Mouse (Mus musculus): Measurements from ENCODE around the gene Pou2f2. TPM values are rescaled to one million over a fixed set of nuclear protein-coding genes. Genes with fewer than 3 reads are reported as not detected.
A peak's percentile ranks its signal among the peaks of the same experiment; 100 is the strongest.

Pou2f2 gene
- total and polyA plus RNA-seq, 2 experiments from 2014 or later: 3.9 to 20.2 TPM

GRCm38 (mm10) chr7:25181331-25181790 is 1.8 kb upstream of the Pou2f2 start:
- Histone ChIP-seq H3K27ac (no peak overlapping the region), H3K4me1 (ENCODE audit: insufficient read depth, low read length) (peaks cover 14% of the 10 kb centered on the region; the same call in 1 of the 2 replicates), H3K9me3 (ENCODE audit: low read length) (no peaks in the 10 kb centered on the region), H3K27me3 (ENCODE audit: insufficient read depth, low read length) (no peaks in the 10 kb centered on the region), H3K36me3 (ENCODE audit: insufficient read depth, low read length) (no peaks in the 10 kb centered on the region), H3K4me2 (ENCODE audit: low read depth, low read length) (peak overlapping the region; percentile 76), H3K9ac (replicated peaks; ENCODE audit: low read length) (no peak overlapping the region), H3K4me3 (ENCODE audit: low read length) (peak overlapping the region; percentile 24)
- ATAC-seq (no peak), DNase-seq (ENCODE audit: low spot score) (no peak)
- peak; percentile 68 for TF ChIP-seq CTCF (IDR thresholded peaks at IDR 0.05; ENCODE audit: low read depth)
- under 1% methylated on average over 14 of the region's 15 CpGs for WGBS

- H3K4me2 ChIP-seq (ENCODE audit: low read depth, low read length): peak overlapping the region; percentile 76
- 5% methylated on average over 6 of the region's 6 CpGs for WGBS
- H3K27me3 ChIP-seq (ENCODE audit: insufficient read depth, low read length): no peaks in the 10 kb centered on the region
- H3K27ac ChIP-seq: peak overlapping the region; percentile 93; the same call in 1 of the 2 replicates
- H3K36me3 ChIP-seq (ENCODE audit: insufficient read depth, low read length): no peaks in the 10 kb centered on the region
- TF ChIP-seq CTCF (IDR thresholded peaks at IDR 0.05; ENCODE audit: low read depth): no peak
- peak overlapping the region; percentile 74 for H3K4me3 ChIP-seq (ENCODE audit: low read length)
- DNase-seq (ENCODE audit: low spot score): no peak
- ATAC-seq: no peak
- H3K9me3 ChIP-seq (ENCODE audit: low read length): no peaks in the 10 kb centered on the region
- no peak overlapping the region for H3K9ac ChIP-seq (replicated peaks; ENCODE audit: low read length)
- peaks cover 14% of the 10 kb centered on the region; the same call in 1 of the 2 replicates for H3K4me1 ChIP-seq (ENCODE audit: insufficient read depth, low read length)
Measured at GRCm38 (mm10) chr7:25180512-25180911, 986 bp upstream of the Pou2f2 start.

GRCm38 (mm10) chr7:25178787-25179605 is 530 bp downstream of the Pou2f2 start:
- no peaks in the 10 kb centered on the region for H3K36me3 ChIP-seq (ENCODE audit: insufficient read depth, low read length)
- H3K27ac ChIP-seq: peak overlapping the region; percentile 93
- TF ChIP-seq CTCF (IDR thresholded peaks at IDR 0.05; ENCODE audit: low read depth): no peak
- no peaks in the 10 kb centered on the region for H3K9me3 ChIP-seq (ENCODE audit: low read length)
- DNase-seq (ENCODE audit: low spot score): peak; percentile 47
- H3K27me3 ChIP-seq (ENCODE audit: insufficient read depth, low read length): no peaks in the 10 kb centered on the region
- H3K4me1 ChIP-seq (ENCODE audit: insufficient read depth, low read length): peaks cover 24% of the 10 kb centered on the region
- WGBS: under 1% methylated on average over 56 of the region's 56 CpGs
- H3K4me3 ChIP-seq (ENCODE audit: low read length): peak overlapping the region; percentile 74
- peak overlapping the region; percentile 76 for H3K4me2 ChIP-seq (ENCODE audit: low read depth, low read length)
- ATAC-seq: peak; percentile 68; the same call in 1 of the 2 replicates
- peak overlapping the region; percentile 82 for H3K9ac ChIP-seq (replicated peaks; ENCODE audit: low read length)

- peaks cover 29% of the 10 kb centered on the region for H3K4me1 ChIP-seq (ENCODE audit: insufficient read depth, low read length)
- H3K27me3 ChIP-seq (ENCODE audit: insufficient read depth, low read length): no peaks in the 10 kb centered on the region
- 2% methylated on average over 17 of the region's 17 CpGs for WGBS
- H3K27ac ChIP-seq: peak overlapping the region; percentile 93
- H3K9me3 ChIP-seq (ENCODE audit: low read length): no peaks in the 10 kb centered on the region
- no peak for DNase-seq (ENCODE audit: low spot score)
- no peak for ATAC-seq
- H3K4me2 ChIP-seq (ENCODE audit: low read depth, low read length): peak overlapping the region; percentile 76
- peak overlapping the region; percentile 74 for H3K4me3 ChIP-seq (ENCODE audit: low read length)
- H3K36me3 ChIP-seq (ENCODE audit: insufficient read depth, low read length): no peaks in the 10 kb centered on the region
- TF ChIP-seq CTCF (IDR thresholded peaks at IDR 0.05; ENCODE audit: low read depth): no peak
- H3K9ac ChIP-seq (replicated peaks; ENCODE audit: low read length): peak overlapping the region; percentile 82
Measured at GRCm38 (mm10) chr7:25178317-25178716, 1.2 kb downstream of the Pou2f2 start.

GRCm38 (mm10) chr7:25174343-25174742 is 5.2 kb downstream of the Pou2f2 start:
- no peak for TF ChIP-seq CTCF (IDR thresholded peaks at IDR 0.05; ENCODE audit: low read depth)
- Histone ChIP-seq H3K27me3 (ENCODE audit: insufficient read depth, low read length) (no peaks in the 10 kb centered on the region), H3K4me3 (ENCODE audit: low read length) (no peak overlapping the region), H3K9me3 (ENCODE audit: low read length) (no peaks in the 10 kb centered on the region), H3K27ac (peak overlapping the region; percentile 32; the same call in 1 of the 2 replicates), H3K36me3 (ENCODE audit: insufficient read depth, low read length) (no peaks in the 10 kb centered on the region), H3K4me2 (ENCODE audit: low read depth, low read length) (no peak overlapping the region), H3K4me1 (ENCODE audit: insufficient read depth, low read length) (peaks cover 36% of the 10 kb centered on the region), H3K9ac (replicated peaks; ENCODE audit: low read length) (no peak overlapping the region; the same call in 1 of the 2 replicates)
- ATAC-seq (peak; percentile 16), DNase-seq (ENCODE audit: low spot score) (peak; percentile 65)
- 40% methylated on average over 11 of the region's 11 CpGs for WGBS

- no peak overlapping the region for H3K9ac ChIP-seq (replicated peaks; ENCODE audit: low read length)
- DNase-seq (ENCODE audit: low spot score): no peak
- H3K36me3 ChIP-seq (ENCODE audit: insufficient read depth, low read length): no peaks in the 10 kb centered on the region
- no peak for ATAC-seq
- H3K27ac ChIP-seq: no peak overlapping the region
- WGBS: 20% methylated on average over 5 of the region's 5 CpGs
- TF ChIP-seq CTCF (IDR thresholded peaks at IDR 0.05; ENCODE audit: low read depth): no peak
- H3K9me3 ChIP-seq (ENCODE audit: low read length): no peaks in the 10 kb centered on the region
- H3K4me2 ChIP-seq (ENCODE audit: low read depth, low read length): no peak overlapping the region
- H3K4me3 ChIP-seq (ENCODE audit: low read length): no peak overlapping the region
- H3K27me3 ChIP-seq (ENCODE audit: insufficient read depth, low read length): no peaks in the 10 kb centered on the region
- H3K4me1 ChIP-seq (ENCODE audit: insufficient read depth, low read length): peaks cover 34% of the 10 kb centered on the region
Measured at GRCm38 (mm10) chr7:25172669-25173068, 6.9 kb downstream of the Pou2f2 start.
